In the genomic region with DNA sequence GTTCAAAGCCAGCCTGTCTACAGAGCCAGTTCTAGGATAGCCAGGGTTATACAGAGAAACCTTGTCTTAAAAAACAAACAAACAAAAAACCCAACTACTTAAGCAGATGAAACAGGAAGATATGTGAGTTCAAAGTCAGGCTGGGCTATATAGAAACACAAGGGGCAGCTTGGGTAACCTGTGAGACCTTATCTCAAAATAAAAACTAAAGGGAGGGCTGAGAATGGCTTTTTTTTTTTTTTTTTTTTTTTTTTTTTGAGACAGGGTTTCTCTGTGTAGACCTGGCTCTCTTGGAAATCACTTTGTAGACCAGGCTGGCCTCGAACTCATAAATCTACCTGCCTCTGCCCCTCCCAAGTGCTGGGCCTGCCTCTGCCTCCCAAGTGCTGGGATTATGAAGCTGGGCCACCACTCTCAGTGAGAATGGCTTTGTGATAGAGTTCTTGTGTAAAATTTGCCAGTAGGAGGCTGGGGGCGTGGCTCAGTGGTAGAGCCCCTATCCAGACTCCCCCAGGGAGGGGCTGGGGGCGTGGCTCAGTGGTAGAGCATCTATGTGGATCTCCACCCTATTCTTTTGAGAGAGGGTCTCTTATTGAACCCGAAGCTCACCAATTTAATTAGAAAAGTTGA, we compare ENCODE assay signal across 18 mouse cellular contexts. TPM values are rescaled to one million over a fixed set of nuclear protein-coding genes. Genes with fewer than 3 reads are reported as not detected.
DNase-seq lines count a peak whose midpoint lies in the region; ATAC-seq and TF ChIP-seq lines count a peak whose summit lies in the region.
"Had no signal": no experiment of that assay in that cellular context is flagged by ENCODE, and none has a peak within 500 bp of the region (broad histone marks: within the 10 kb centered on the region; RNA-seq: fewer than 3 reads in every experiment).

No protein-coding gene starts in this region.

- dilution Hi-C loops in CH12.LX (cut with MboI; ENCODE audit: extremely low pct_ligation_motif_present, extremely low pct_unique_long_range_greater_than_20kb, low sequenced_read_pairs), result no loop called here

- H3K27ac ChIP-seq in limb, embryonic 14.5 days (replicated peaks; ENCODE audit: low read depth, low read length), result no peak overlapping the region
- H3K27ac ChIP-seq in limb, embryonic 10.5 days, result no peak overlapping the region
- H3K27ac ChIP-seq in CH12.LX (ENCODE audit: insufficient read depth, low read depth), result no peak overlapping the region
- peak overlapping the region; percentile 48; the same call in 1 of the 2 replicates for H3K27ac ChIP-seq in bone marrow, adult 2 months (ENCODE audit: control insufficient read depth, insufficient read depth, low read depth, low read length, poor library complexity)
- H3K27ac ChIP-seq in hindbrain, embryonic 11.5 days (ENCODE audit: low read depth, low read length), result no peak overlapping the region
- H3K27ac ChIP-seq: embryonic facial prominence, embryonic 15.5 days; forebrain, embryonic 15.5 days; heart, embryonic 10.5 days; hindbrain, embryonic 12.5 days; limb, embryonic 13.5 days; midbrain, embryonic 12.5 days had no signal

- no peak for TF ChIP-seq RAD21 in CH12.LX (IDR thresholded peaks at IDR 0.05; ENCODE audit: low read depth, low read length)

- H3K36me3 ChIP-seq in limb, embryonic 14.5 days (ENCODE audit: control insufficient read depth, insufficient read depth, low read length), result no peaks in the 10 kb centered on the region
- H3K36me3 ChIP-seq in limb, embryonic 10.5 days, result no peaks in the 10 kb centered on the region
- H3K36me3 ChIP-seq in CH12.LX (replicated peaks in 1 of 2; ENCODE audit: control insufficient read depth in 1 of 2, insufficient read depth in 1 of 2, low read length in 1 of 2), result no peaks in the 10 kb centered on the region
- no peaks in the 10 kb centered on the region for H3K36me3 ChIP-seq in hindbrain, embryonic 11.5 days (ENCODE audit: control insufficient read depth, insufficient read depth, low read length)
- H3K36me3 ChIP-seq: embryonic facial prominence, embryonic 15.5 days; forebrain, embryonic 15.5 days; heart, embryonic 10.5 days; hindbrain, embryonic 12.5 days; limb, embryonic 13.5 days; midbrain, embryonic 12.5 days had no signal

- no peak overlapping the region for H3K4me2 ChIP-seq in limb, embryonic 14.5 days (replicated peaks; ENCODE audit: low read depth, low read length, severe bottlenecking)
- no peak overlapping the region for H3K4me2 ChIP-seq in CH12.LX (ENCODE audit: insufficient read depth, low read depth, poor library complexity, severe bottlenecking)
- no peak overlapping the region for H3K4me2 ChIP-seq in hindbrain, embryonic 11.5 days (replicated peaks; ENCODE audit: low read depth, low read length)
- H3K4me2 ChIP-seq: embryonic facial prominence, embryonic 15.5 days; forebrain, embryonic 15.5 days; hindbrain, embryonic 12.5 days; limb, embryonic 13.5 days; midbrain, embryonic 12.5 days had no signal

- DNase-seq in limb, embryonic 14.5 days (ENCODE audit: low spot score), result no peak
- no peak for DNase-seq in limb, embryonic 10.5 days (ENCODE audit: low spot score)
- peak; percentile 18 for DNase-seq in CH12.LX (ENCODE audit: extremely low read depth)
- peak; percentile 85 for DNase-seq in thymus, postnatal 0 days (ENCODE audit: low spot score)
- no peak for DNase-seq in hindbrain, embryonic 11.5 days (ENCODE audit: low spot score)
- no peak for DNase-seq in urinary bladder, postnatal 25 days (ENCODE audit: low spot score)
- DNase-seq in heart, postnatal 10 days, result no peak
- DNase-seq: cerebellum, adult 11-12 months; kidney, postnatal 14 days; right cerebral cortex, postnatal 14 days had no signal

- no peak overlapping the region for H3K4me3 ChIP-seq in limb, embryonic 14.5 days (replicated peaks; ENCODE audit: low read length)
- H3K4me3 ChIP-seq in limb, embryonic 10.5 days, result no peak overlapping the region
- no peak overlapping the region for H3K4me3 ChIP-seq in CH12.LX (replicated peaks in 1 of 3; ENCODE audit: low read depth in 2 of 3, low read length in 2 of 3, poor library complexity in 1 of 3)
- no peak overlapping the region for H3K4me3 ChIP-seq in bone marrow, adult 2 months (replicated peaks; ENCODE audit: control insufficient read depth, low read depth, low read length)
- no peak overlapping the region for H3K4me3 ChIP-seq in hindbrain, embryonic 11.5 days (ENCODE audit: low read depth, low read length)
- H3K4me3 ChIP-seq: embryonic facial prominence, embryonic 15.5 days; forebrain, embryonic 15.5 days; heart, embryonic 10.5 days; hindbrain, embryonic 12.5 days; limb, embryonic 13.5 days; midbrain, embryonic 12.5 days had no signal

- 0 out of 2 replicates have a peak, but pooled peaks cover 5% of the 10 kb centered on the region for H3K27me3 ChIP-seq in limb, embryonic 14.5 days (ENCODE audit: control insufficient read depth, insufficient read depth, low read length)
- H3K27me3 ChIP-seq in limb, embryonic 10.5 days (ENCODE audit: low read depth, poor library complexity, severe bottlenecking), result peaks cover 31% of the 10 kb centered on the region
- H3K27me3 ChIP-seq in CH12.LX (replicated peaks), result peaks cover 61% of the 10 kb centered on the region
- H3K27me3 ChIP-seq in hindbrain, embryonic 11.5 days (ENCODE audit: control insufficient read depth, insufficient read depth, low read length), result peaks cover 5% of the 10 kb centered on the region

- no peak for TF ChIP-seq EP300 in CH12.LX (IDR thresholded peaks at IDR 0.05; ENCODE audit: low read length)

- no peak for TF ChIP-seq POLR2A in limb, embryonic 14.5 days (IDR thresholded peaks at IDR 0.05; ENCODE audit: borderline replicate concordance, extremely low read depth, insufficient read depth, insufficient read length)
- TF ChIP-seq POLR2A in CH12.LX (IDR thresholded peaks at IDR 0.05; ENCODE audit: low read depth, low read length), result no peak
- TF ChIP-seq POLR2A in bone marrow, adult 2 months (IDR thresholded peaks at IDR 0.05; ENCODE audit: borderline replicate concordance, control insufficient read depth, low read depth, low read length), result no peak

- in situ Hi-C loops in CH12.LX (cut with MboI; ENCODE audit: low pct_ligation_motif_present, low pct_unique_long_range_greater_than_20kb, low sequenced_read_pairs), result no loop called here

- H3K9me3 ChIP-seq in limb, embryonic 14.5 days (ENCODE audit: control insufficient read depth, low read length), result no peaks in the 10 kb centered on the region
- H3K9me3 ChIP-seq in limb, embryonic 10.5 days (replicated peaks), result no peaks in the 10 kb centered on the region
- no peaks in the 10 kb centered on the region for H3K9me3 ChIP-seq in CH12.LX (replicated peaks; ENCODE audit: low read length)
- no peaks in the 10 kb centered on the region for H3K9me3 ChIP-seq in hindbrain, embryonic 11.5 days (ENCODE audit: control insufficient read depth, low read length)
- H3K9me3 ChIP-seq: embryonic facial prominence, embryonic 15.5 days; forebrain, embryonic 15.5 days; heart, embryonic 10.5 days; hindbrain, embryonic 12.5 days; limb, embryonic 13.5 days; midbrain, embryonic 12.5 days had no signal

- 48% methylated on average over 4 of the region's 4 CpGs for WGBS in limb, embryonic 14.5 days
- WGBS in limb, embryonic 10.5 days, result 45% methylated on average over 4 of the region's 4 CpGs
- WGBS in bone marrow, adult 2 months, result 11% methylated on average over 4 of the region's 4 CpGs
- 43% methylated on average over 4 of the region's 4 CpGs for WGBS in hindbrain, embryonic 11.5 days

- no peak for TF ChIP-seq CTCF in CH12.LX (conservative IDR thresholded peaks at IDR 0.05 in 1 of 2, IDR thresholded peaks at IDR 0.05 in 1 of 2; ENCODE audit: low read depth in 2 of 2, low read length in 2 of 2)
- TF ChIP-seq CTCF in bone marrow, adult 2 months (IDR thresholded peaks at IDR 0.05; ENCODE audit: control insufficient read depth, insufficient read depth, low read length), result no peak

- intact Hi-C loops in heart, postnatal 10 days (cut with DNase I), result no loop called here

- H3K4me1 ChIP-seq in limb, embryonic 14.5 days (ENCODE audit: control insufficient read depth, insufficient read depth, low read length), result peaks cover 5% of the 10 kb centered on the region; the same call in 1 of the 2 replicates
- peaks cover 35% of the 10 kb centered on the region for H3K4me1 ChIP-seq in limb, embryonic 10.5 days
- H3K4me1 ChIP-seq in CH12.LX (ENCODE audit: control insufficient read depth in 1 of 2, insufficient read depth in 2 of 2), result peaks cover 0 to 11% of the 10 kb centered on the region in 2 experiments; a peak in 2 of 4 replicates
- H3K4me1 ChIP-seq in bone marrow, adult 2 months (ENCODE audit: control insufficient read depth, insufficient read depth, low read length), result peaks cover 7% of the 10 kb centered on the region
- H3K4me1 ChIP-seq in hindbrain, embryonic 11.5 days (replicated peaks; ENCODE audit: control insufficient read depth, insufficient read depth, low read length), result peaks cover 4% of the 10 kb centered on the region

- H3K79me2 ChIP-seq in CH12.LX (replicated peaks; ENCODE audit: control insufficient read depth, extremely low read depth, insufficient read depth, poor library complexity, severe bottlenecking), result no peaks in the 10 kb centered on the region

- 0 out of 2 replicates have a peak, but pooled peaks have one; percentile 18 for ATAC-seq in limb, embryonic 14.5 days (ENCODE audit: low FRiP score, low read depth)
- no peak for ATAC-seq in hindbrain, embryonic 11.5 days (ENCODE audit: low FRiP score)
- ATAC-seq: forebrain, embryonic 15.5 days; intestine, postnatal 0 days had no signal

- H3K9ac ChIP-seq in limb, embryonic 14.5 days (ENCODE audit: low read depth, low read length, severe bottlenecking), result no peak overlapping the region
- no peak overlapping the region for H3K9ac ChIP-seq in CH12.LX (ENCODE audit: insufficient read depth, low read depth)
- no peak overlapping the region for H3K9ac ChIP-seq in hindbrain, embryonic 11.5 days (ENCODE audit: low read depth, low read length)
- H3K9ac ChIP-seq: embryonic facial prominence, embryonic 15.5 days; forebrain, embryonic 15.5 days; hindbrain, embryonic 12.5 days; limb, embryonic 13.5 days; midbrain, embryonic 12.5 days had no signal

TF ChIP-seq in CH12.LX, 34 proteins besides CTCF, POLR2A, EP300 and RAD21 (continues in another document):
- TF ChIP-seq KAT2A (IDR thresholded peaks at IDR 0.05; ENCODE audit: insufficient replicate concordance, low read length), result no peak
- peak; percentile 41; the same call in 1 of the 2 replicates for TF ChIP-seq ZNF384 (IDR thresholded peaks at IDR 0.05; ENCODE audit: low read depth, low read length)

RNA-seq across cellular contexts. Expression of a gene that starts 59.0 kb away (rescaled TPM):
- polyA plus RNA-seq in limb, embryonic 14.5 days (2012; rRNA removed), result 39.0 and 42.1 TPM in 2 replicates
- polyA plus RNA-seq in limb, embryonic 14.5 days (2014; fragmentation: Nextera tagmentation; extraction: Ambion mirVana), result 64.3 and 77.8 TPM in 2 replicates
- 59.1 and 67.7 TPM in 2 replicates for polyA plus RNA-seq in limb, embryonic 10.5 days (2016; fragmentation: Nextera tagmentation; extraction: Ambion mirVana)
- total RNA-seq in CH12.LX (2012; rRNA removed) (20.5 and 21.9 TPM in 2 replicates), CH12.LX (2014; rRNA removed) (12.4 and 13.7 TPM in 2 replicates)
- polyA plus RNA-seq in CH12.LX (2012; ENCODE audit: insufficient read length, low read depth), result 17.9 and 19.6 TPM in 2 replicates
- 18.4 and 37.1 TPM in 2 replicates for polyA plus RNA-seq in bone marrow, adult 2 months (2011; ENCODE audit: insufficient read depth, insufficient read length, low replicate concordance, missing spikeins)
- polyA plus RNA-seq in thymus, postnatal 0 days (2015; fragmentation: Nextera tagmentation; extraction: Ambion mirVana), result 113 and 126 TPM in 2 replicates
- polyA plus RNA-seq in hindbrain, embryonic 11.5 days (2014; fragmentation: Nextera tagmentation; extraction: Ambion mirVana), result 103 and 107 TPM in 2 replicates
- 100 to 1,000 TPM; 113 to 119 TPM for total RNA-seq in heart, postnatal 10 days (2021)

Comparison
In these comparisons a context has a peak if more than half of its experiments do, and no peak if none do; other contexts are left out.
1. DNase-seq: peak in CH12.LX (single experiment) and thymus, postnatal 0 days (single experiment); none in limb, embryonic 14.5 days (single experiment), limb, embryonic 10.5 days (single experiment), hindbrain, embryonic 11.5 days (single experiment), urinary bladder, postnatal 25 days (single experiment) and heart, postnatal 10 days (0 of 2).